Mouse (Mus musculus) heart, embryonic 15.5 days (tissue): Measurements from ENCODE around the gene AC131692.1. TPM values are rescaled to one million over a fixed set of nuclear protein-coding genes. Genes with fewer than 3 reads are reported as not detected.

Experiments
- ATAC-seq: fragments of 200-750 bp; cut with Nextera tagmentation; replicated peaks from 2 replicates; pipeline ENCODE4 v1.8.0; 2017; ENCODE audit warnings: low read depth, moderate TSS enrichment; ENCODE audit not compliant: insufficient number of reproducible peaks, insufficient read depth, low FRiP score
- H3K27ac ChIP-seq: fragments of 300-500 bp; sonication (generic); 2 replicates; pipeline ENCODE4 v1.5.1; 2015; ENCODE audit warnings: mild to moderate bottlenecking, inconsistent platforms
- H3K27me3 ChIP-seq: fragments of 300-500 bp; sonication (generic); 2 replicates; pipeline ENCODE4 v1.6.1; 2015; ENCODE audit warnings: inconsistent platforms
- H3K36me3 ChIP-seq: fragments of 300-500 bp; sonication (generic); 2 replicates; pipeline ENCODE4 v1.6.1; 2015; ENCODE audit warnings: mild to moderate bottlenecking, inconsistent platforms
- H3K4me1 ChIP-seq: fragments of 300-500 bp; sonication (generic); replicated peaks from 2 replicates; pipeline ENCODE4 v1.6.1; 2015; ENCODE audit warnings: inconsistent platforms
- H3K4me2 ChIP-seq: fragments of 300-500 bp; sonication (generic); 2 replicates; pipeline ENCODE4 v1.6.1; 2015; ENCODE audit warnings: inconsistent platforms, mild to moderate bottlenecking, moderate library complexity
- H3K4me3 ChIP-seq: fragments of 300-500 bp; sonication (generic); 2 replicates; pipeline ENCODE4 v1.5.1; 2015; ENCODE audit warnings: mild to moderate bottlenecking, inconsistent platforms
- H3K9ac ChIP-seq: fragments of 300-500 bp; sonication (generic); 2 replicates; pipeline ENCODE4 v1.6.1; 2015; ENCODE audit warnings: mild to moderate bottlenecking, inconsistent platforms
- H3K9me3 ChIP-seq: fragments of 300-500 bp; sonication (generic); replicated peaks from 2 replicates; pipeline ENCODE4 v1.6.1; 2016; ENCODE audit warnings: inconsistent platforms
- WGBS: fragments of 180-500 bp; shearing (Covaris S2); methylation state at CpG from one replicate; pipeline ENCODE4 v1.1.7; 2015; ENCODE audit warnings: mixed read lengths; 5-methylcytosine and 5-hydroxymethylcytosine counted together
- polyA plus RNA-seq: library from polyadenylated mRNA; unstranded; fragments of >200 nt; fragmentation: Nextera tagmentation; extraction: Ambion mirVana; gene quantifications from 2 replicates; pipeline ENCODE4 v1.2.1, GENCODE M21; 2015

Gene AC131692.1
- polyA plus RNA-seq, 1 experiment from 2014 or later = 0.20 TPM

- no peaks in the 10 kb centered on the region for H3K4me1 ChIP-seq
- ATAC-seq = no peak
- H3K9me3 ChIP-seq = no peaks in the 10 kb centered on the region
- no peaks in the 10 kb centered on the region for H3K27me3 ChIP-seq
- no peak overlapping the region for H3K27ac ChIP-seq
- no peak overlapping the region for H3K4me3 ChIP-seq
- H3K9ac ChIP-seq = no peak overlapping the region
- H3K4me2 ChIP-seq = no peak overlapping the region
- H3K36me3 ChIP-seq = 0 out of 2 replicates have a peak, but pooled peaks cover 6% of the 10 kb centered on the region
- 75% methylated on average over 3 of the region's 3 CpGs for WGBS
These were observed 3.6 kb downstream of the AC131692.1 start for GRCm38 (mm10) chr19:6097847-6098246.

- no peak for ATAC-seq
- Histone ChIP-seq H3K27ac (no peak overlapping the region), H3K36me3 (no peaks in the 10 kb centered on the region), H3K4me1 (no peaks in the 10 kb centered on the region), H3K4me2 (no peak overlapping the region), H3K9me3 (no peaks in the 10 kb centered on the region), H3K27me3 (no peaks in the 10 kb centered on the region), H3K4me3 (no peak overlapping the region), H3K9ac (no peak overlapping the region)
- WGBS = 73% methylated on average over 6 of the region's 6 CpGs
These were observed 7.0 kb downstream of the AC131692.1 start for GRCm38 (mm10) chr19:6101186-6101585.

- H3K4me2 ChIP-seq = no peak overlapping the region
- WGBS = 70% methylated on average over 6 of the region's 6 CpGs
- no peaks in the 10 kb centered on the region for H3K9me3 ChIP-seq
- no peak overlapping the region for H3K4me3 ChIP-seq
- H3K36me3 ChIP-seq = no peaks in the 10 kb centered on the region
- H3K27ac ChIP-seq = no peak overlapping the region
- no peaks in the 10 kb centered on the region for H3K4me1 ChIP-seq
- no peak for ATAC-seq
- no peaks in the 10 kb centered on the region for H3K27me3 ChIP-seq
- H3K9ac ChIP-seq = no peak overlapping the region
These were observed 8.1 kb downstream of the AC131692.1 start for GRCm38 (mm10) chr19:6102169-6102853.

GRCm38 (mm10) chr19:6104476-6104875 is 10.3 kb downstream of the AC131692.1 start:
- no peak overlapping the region for H3K27ac ChIP-seq
- H3K27me3 ChIP-seq = no peaks in the 10 kb centered on the region
- H3K9me3 ChIP-seq = no peaks in the 10 kb centered on the region
- no peak overlapping the region for H3K4me2 ChIP-seq
- H3K4me1 ChIP-seq = no peaks in the 10 kb centered on the region
- 52% methylated on average over 4 of the region's 4 CpGs for WGBS
- no peak overlapping the region for H3K4me3 ChIP-seq
- H3K9ac ChIP-seq = no peak overlapping the region
- ATAC-seq = no peak
- no peaks in the 10 kb centered on the region for H3K36me3 ChIP-seq

- Histone ChIP-seq H3K36me3 (no peaks in the 10 kb centered on the region), H3K9me3 (no peaks in the 10 kb centered on the region), H3K4me1 (no peaks in the 10 kb centered on the region), H3K4me3 (no peak within 1 kb of the TSS), H3K27me3 (no peaks in the 10 kb centered on the region), H3K4me2 (no peak within 1 kb of the TSS), H3K27ac (no peak within 1 kb of the TSS), H3K9ac (no peak within 1 kb of the TSS)
- no peak for ATAC-seq
- WGBS = 86% methylated on average over 7 of the region's 7 CpGs
These were observed 11.4 kb downstream of the AC131692.1 start, which contains the start of gene Naaladl1 for GRCm38 (mm10) chr19:6105586-6105985. TSS of gene Naaladl1 (plus strand) at chr19:6105782.

- Histone ChIP-seq H3K27ac (no peak overlapping the region), H3K4me2 (no peak overlapping the region), H3K36me3 (peaks cover 20% of the 10 kb centered on the region), H3K9me3 (no peaks in the 10 kb centered on the region), H3K9ac (no peak overlapping the region), H3K4me1 (peaks cover 18% of the 10 kb centered on the region), H3K4me3 (no peak overlapping the region), H3K27me3 (no peaks in the 10 kb centered on the region)
- WGBS = 51% methylated on average over 6 of the region's 6 CpGs
- no peak for ATAC-seq
These were observed 18.9 kb downstream of the AC131692.1 start for GRCm38 (mm10) chr19:6113116-6113515.

GRCm38 (mm10) chr19:6116113-6116850 is 22.1 kb downstream of the AC131692.1 start:
- H3K27ac ChIP-seq = peak overlapping the region; percentile 33; the same call in 1 of the 2 replicates
- no peaks in the 10 kb centered on the region for H3K27me3 ChIP-seq
- H3K36me3 ChIP-seq = peaks cover 23% of the 10 kb centered on the region
- H3K9me3 ChIP-seq = no peaks in the 10 kb centered on the region
- no peak for ATAC-seq
- WGBS = 82% methylated on average over 15 of the region's 15 CpGs
- peak overlapping the region; percentile 71 for H3K4me3 ChIP-seq
- H3K4me1 ChIP-seq = peaks cover 24% of the 10 kb centered on the region
- peak overlapping the region; percentile 3; the same call in 1 of the 2 replicates for H3K9ac ChIP-seq
- H3K4me2 ChIP-seq = peak overlapping the region; percentile 93

GRCm38 (mm10) chr19:6117346-6117985 is 23.2 kb downstream of the AC131692.1 start:
- Histone ChIP-seq H3K9me3 (no peaks in the 10 kb centered on the region), H3K4me2 (peak overlapping the region; percentile 93), H3K4me1 (peaks cover 24% of the 10 kb centered on the region), H3K9ac (peak overlapping the region; percentile 79), H3K36me3 (peaks cover 23% of the 10 kb centered on the region), H3K4me3 (peak overlapping the region; percentile 71), H3K27ac (peak overlapping the region; percentile 99), H3K27me3 (no peaks in the 10 kb centered on the region)
- ATAC-seq = no peak
- 4% methylated on average over 32 of the region's 32 CpGs for WGBS

- no peaks in the 10 kb centered on the region for H3K27me3 ChIP-seq
- peak within 1 kb of the TSS; percentile 71 for H3K4me3 ChIP-seq
- peaks cover 24% of the 10 kb centered on the region for H3K4me1 ChIP-seq
- H3K4me2 ChIP-seq = peak within 1 kb of the TSS; percentile 93
- peak within 1 kb of the TSS; percentile 99 for H3K27ac ChIP-seq
- H3K9me3 ChIP-seq = no peaks in the 10 kb centered on the region
- H3K36me3 ChIP-seq = peaks cover 23% of the 10 kb centered on the region
- WGBS = under 1% methylated on average over 77 of the region's 77 CpGs
- peak; percentile 84 for ATAC-seq
- peak within 1 kb of the TSS; percentile 79 for H3K9ac ChIP-seq
These were observed 23.9 kb downstream of the AC131692.1 start, which contains the start of gene Sac3d1 for GRCm38 (mm10) chr19:6117986-6118676. TSS of gene Sac3d1 (minus strand) at chr19:6118650.

GRCm38 (mm10) chr19:6118677-6119185 is 24.5 kb downstream of the AC131692.1 start:
- Histone ChIP-seq H3K9me3 (no peaks in the 10 kb centered on the region), H3K36me3 (peaks cover 23% of the 10 kb centered on the region), H3K27me3 (no peaks in the 10 kb centered on the region), H3K4me1 (peaks cover 24% of the 10 kb centered on the region), H3K4me3 (peak overlapping the region; percentile 71), H3K9ac (peak overlapping the region; percentile 79), H3K27ac (peak overlapping the region; percentile 99), H3K4me2 (peak overlapping the region; percentile 93)
- ATAC-seq = no peak
- WGBS = 2% methylated on average over 8 of the region's 8 CpGs
